Mouse (Mus musculus): ENCODE measurements around the gene Ggn. TPM values are rescaled to one million over a fixed set of nuclear protein-coding genes. Genes with fewer than 3 reads are reported as not detected.
A peak's percentile ranks its signal among the peaks of the same experiment; 100 is the strongest.

Gene Ggn
- polyA plus RNA-seq (2015; fragmentation: Nextera tagmentation; extraction: Ambion mirVana), result 0.94 and 1.0 TPM in 2 replicates

DNA sequence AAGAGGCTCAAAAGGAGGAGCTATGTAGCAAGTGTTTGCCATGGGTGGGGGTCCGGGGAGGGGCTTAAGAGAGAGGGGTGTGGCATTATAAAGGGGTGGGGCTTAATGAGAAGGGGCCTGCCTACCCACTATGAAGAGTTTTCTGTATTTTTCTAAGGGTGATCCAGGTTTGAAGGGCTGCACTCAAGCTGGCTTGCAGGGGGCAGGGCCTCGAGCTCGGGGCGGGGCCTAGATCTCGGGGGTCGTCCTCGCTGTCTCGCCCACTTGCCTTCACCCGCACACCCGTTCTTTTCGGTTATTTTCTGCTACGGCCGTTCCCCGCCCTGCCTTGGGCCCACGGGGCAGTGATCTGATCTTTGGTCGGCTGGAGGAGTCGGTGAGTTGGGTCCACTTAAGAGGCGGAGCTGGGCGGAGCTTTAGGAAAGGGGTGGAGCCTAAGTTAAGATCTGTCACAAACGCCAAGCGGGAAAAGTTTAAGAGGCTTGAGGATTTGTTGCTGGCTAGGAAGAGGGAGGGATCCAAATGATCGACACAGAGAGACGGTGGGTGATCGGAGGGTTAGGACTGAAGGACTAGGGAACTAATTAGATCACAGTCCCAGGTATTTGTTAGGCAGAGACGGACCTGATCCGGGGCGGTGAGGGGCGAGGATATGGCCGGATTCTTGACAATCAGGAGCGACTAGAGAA, at the start of gene Ggn, which contains the start of gene Spred3:
TSS of gene Ggn (plus strand) at position 145 of the 689 bp plus-strand sequence.
TSS of gene Spred3 (minus strand) at position 346 of the 689 bp plus-strand sequence.
- WGBS, result under 1% methylated on average over 30 of the region's 30 CpGs
- H3K4me1 ChIP-seq (ENCODE audit: insufficient read depth, low read length), result peaks cover 27% of the 10 kb centered on the region
- peak; percentile 72 for ATAC-seq (ENCODE audit: low FRiP score, low TSS enrichment)
- H3K27ac ChIP-seq (ENCODE audit: low read length), result peak within 1 kb of the TSS; percentile 87
- H3K27me3 ChIP-seq (ENCODE audit: insufficient read depth, low read length), result peaks cover 22% of the 10 kb centered on the region
- H3K9ac ChIP-seq (replicated peaks; ENCODE audit: low read length), result peak within 1 kb of the TSS; percentile 71
- peak within 1 kb of the TSS; percentile 70 for H3K4me3 ChIP-seq (ENCODE audit: low read length)
- no peaks in the 10 kb centered on the region for H3K9me3 ChIP-seq (ENCODE audit: low read length)
- H3K4me2 ChIP-seq (replicated peaks; ENCODE audit: low read depth, low read length), result peak within 1 kb of the TSS; percentile 62
- H3K36me3 ChIP-seq (ENCODE audit: insufficient read depth, low read length), result peaks cover 20% of the 10 kb centered on the region

DNA sequence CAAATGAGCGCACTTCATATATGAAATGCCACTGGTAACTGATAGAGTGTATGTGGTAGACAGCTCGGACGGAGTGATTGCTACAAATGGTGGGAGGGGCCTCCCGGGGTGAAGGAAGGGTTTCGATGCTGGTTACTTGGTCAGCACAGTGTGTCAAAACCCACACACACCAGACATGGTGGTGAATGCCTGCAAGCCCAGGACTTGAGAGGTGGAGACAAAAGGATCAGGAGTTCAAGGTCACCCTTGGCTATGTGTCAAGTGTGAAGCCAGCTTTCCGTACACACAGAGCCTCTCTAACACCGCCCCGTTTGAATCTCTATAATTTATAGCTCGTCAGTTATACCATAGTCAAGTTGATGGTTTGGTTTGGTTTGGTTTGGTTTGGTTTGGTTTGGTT, 47.2 kb upstream of the Ggn start:
- ATAC-seq (ENCODE audit: low FRiP score, low TSS enrichment), result no peak
- Histone ChIP-seq H3K4me3 (ENCODE audit: low read length) (no peak overlapping the region), H3K27me3 (ENCODE audit: insufficient read depth, low read length) (no peaks in the 10 kb centered on the region), H3K4me1 (ENCODE audit: insufficient read depth, low read length) (peaks cover 10% of the 10 kb centered on the region), H3K9ac (replicated peaks; ENCODE audit: low read length) (no peak overlapping the region), H3K9me3 (ENCODE audit: low read length) (no peaks in the 10 kb centered on the region), H3K27ac (ENCODE audit: low read length) (no peak overlapping the region), H3K36me3 (ENCODE audit: insufficient read depth, low read length) (no peaks in the 10 kb centered on the region), H3K4me2 (replicated peaks; ENCODE audit: low read depth, low read length) (no peak overlapping the region)
- WGBS, result 89% methylated on average over 9 of the region's 9 CpGs

DNA sequence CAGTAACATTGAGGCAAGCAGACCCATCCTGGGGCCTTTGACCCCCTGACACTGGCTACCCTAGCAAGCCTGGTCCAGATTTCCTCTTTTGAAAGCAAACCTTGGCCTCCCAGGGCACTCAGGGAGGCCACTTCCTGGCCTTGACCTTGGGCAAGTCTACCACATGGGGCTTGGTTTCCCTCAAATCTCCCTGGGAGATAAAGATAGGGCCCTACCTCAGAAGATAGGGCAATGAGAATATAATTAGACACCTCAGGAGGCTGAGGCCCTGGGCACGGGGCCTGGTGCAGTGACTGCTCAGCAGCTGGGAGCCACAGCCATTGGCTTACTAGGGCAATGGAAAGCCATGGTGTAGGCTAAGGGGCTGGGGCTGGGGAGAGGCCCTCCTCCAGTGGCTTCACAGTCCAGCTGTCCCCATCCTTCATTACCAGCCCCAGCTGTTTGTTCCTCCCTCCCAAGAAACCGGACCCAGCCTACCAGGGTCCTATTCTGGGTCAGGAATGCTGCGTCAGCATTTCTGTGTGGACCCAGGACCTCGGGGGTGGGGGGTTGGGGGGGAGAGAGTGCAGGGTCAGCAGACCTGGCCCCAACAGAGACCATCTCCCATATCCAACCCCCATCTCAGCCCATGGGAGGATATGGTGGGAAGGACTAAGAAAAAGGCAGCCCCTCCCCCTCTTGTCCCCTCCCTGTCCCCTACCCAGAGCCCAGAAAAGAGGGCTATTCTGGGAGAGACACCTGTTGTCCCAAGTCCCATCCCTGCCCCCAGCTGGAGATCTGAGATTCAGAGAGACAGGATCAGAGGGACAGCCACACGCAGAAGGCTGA, 46.3 kb upstream of the Ggn start:
- H3K4me2 ChIP-seq (replicated peaks; ENCODE audit: low read depth, low read length), result 0 out of 2 replicates have a peak overlapping the region, but pooled peaks have one; percentile 88
- 38% methylated on average over 5 of the region's 5 CpGs for WGBS

DNA sequence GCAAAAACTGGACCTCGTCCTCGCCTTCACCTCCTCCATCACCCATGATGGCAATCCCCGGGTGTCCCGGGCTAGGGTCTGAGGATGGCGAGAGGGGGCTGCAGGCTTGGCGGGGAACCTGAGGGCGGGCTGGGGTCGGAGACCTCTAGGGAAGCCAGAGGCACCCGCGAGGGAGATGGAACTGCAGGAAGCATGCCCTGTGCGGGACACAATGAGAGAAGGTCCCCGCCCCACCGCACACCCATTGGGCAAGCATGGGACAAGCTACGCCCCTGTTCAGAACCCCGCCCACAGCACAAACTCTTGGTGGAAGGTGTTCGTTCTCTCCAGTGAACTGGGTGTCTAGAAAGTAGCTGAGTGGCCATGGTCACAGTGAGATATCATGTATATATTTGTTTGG, 45.0 kb upstream of the Ggn start, which contains the start of gene Ryr1:
TSS of gene Ryr1 (minus strand) at position 210 of the 400 bp plus-strand sequence.
- no peaks in the 10 kb centered on the region for H3K36me3 ChIP-seq (ENCODE audit: insufficient read depth, low read length)
- peak within 1 kb of the TSS; percentile 88 for H3K4me2 ChIP-seq (replicated peaks; ENCODE audit: low read depth, low read length)
- H3K27me3 ChIP-seq (ENCODE audit: insufficient read depth, low read length), result no peaks in the 10 kb centered on the region
- no peaks in the 10 kb centered on the region for H3K9me3 ChIP-seq (ENCODE audit: low read length)
- WGBS, result under 1% methylated on average over 16 of the region's 16 CpGs
- H3K9ac ChIP-seq (replicated peaks; ENCODE audit: low read length), result peak within 1 kb of the TSS; percentile 61
- ATAC-seq (ENCODE audit: low FRiP score, low TSS enrichment), result peak; percentile 92
- peaks cover 10% of the 10 kb centered on the region for H3K4me1 ChIP-seq (ENCODE audit: insufficient read depth, low read length)
- H3K4me3 ChIP-seq (ENCODE audit: low read length), result peak within 1 kb of the TSS; percentile 51
- no peak within 1 kb of the TSS for H3K27ac ChIP-seq (ENCODE audit: low read length)

More for the DNA sequence above, 46.3 kb upstream of the Ggn start:
- no peak overlapping the region for H3K9ac ChIP-seq (replicated peaks; ENCODE audit: low read length)
- H3K4me1 ChIP-seq (ENCODE audit: insufficient read depth, low read length), result peaks cover 10% of the 10 kb centered on the region
- H3K4me3 ChIP-seq (ENCODE audit: low read length), result no peak overlapping the region
- ATAC-seq (ENCODE audit: low FRiP score, low TSS enrichment), result peak; percentile 25; the same call in 1 of the 2 replicates
- no peaks in the 10 kb centered on the region for H3K9me3 ChIP-seq (ENCODE audit: low read length)
- no peak overlapping the region for H3K27ac ChIP-seq (ENCODE audit: low read length)
- H3K27me3 ChIP-seq (ENCODE audit: insufficient read depth, low read length), result no peaks in the 10 kb centered on the region
- H3K36me3 ChIP-seq (ENCODE audit: insufficient read depth, low read length), result no peaks in the 10 kb centered on the region

DNA sequence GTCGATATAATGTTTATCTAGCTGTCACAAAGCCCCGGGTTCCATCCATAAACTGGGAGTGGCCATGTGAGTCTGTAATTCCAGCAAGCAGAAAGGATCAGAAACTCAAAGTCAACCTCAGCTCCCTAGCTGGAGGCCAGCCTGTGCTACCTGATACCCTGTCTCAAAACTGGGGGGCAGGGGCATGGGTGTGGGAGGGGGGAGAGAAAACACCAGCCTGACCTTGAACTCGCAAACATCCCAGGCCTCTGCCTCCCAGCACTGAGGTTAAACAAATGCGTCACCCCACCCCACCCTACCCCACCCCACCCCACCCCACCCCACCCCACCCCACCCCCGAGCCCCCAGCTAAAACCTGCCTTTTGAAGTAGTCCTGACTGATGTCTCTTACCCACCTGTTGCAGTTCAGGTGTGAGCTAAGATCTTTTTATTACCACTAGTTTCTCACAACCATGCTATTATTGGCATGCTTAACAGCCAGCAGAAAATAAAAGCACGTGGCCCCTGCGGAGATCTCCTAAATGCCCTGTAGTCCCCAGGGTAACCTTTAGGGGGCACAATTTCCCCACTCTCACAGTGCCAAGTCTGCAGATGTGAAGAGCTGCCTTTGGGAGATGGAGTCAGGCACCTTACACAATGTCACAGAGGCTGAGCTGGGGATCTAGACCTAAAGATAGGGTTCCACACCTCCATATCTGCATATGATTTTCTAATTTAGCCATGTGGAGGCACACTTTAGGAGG, 43.7 kb upstream of the Ggn start:
- Histone ChIP-seq H3K4me3 (ENCODE audit: low read length) (no peak overlapping the region), H3K9ac (replicated peaks; ENCODE audit: low read length) (no peak overlapping the region), H3K27ac (ENCODE audit: low read length) (no peak overlapping the region), H3K9me3 (ENCODE audit: low read length) (no peaks in the 10 kb centered on the region), H3K27me3 (ENCODE audit: insufficient read depth, low read length) (no peaks in the 10 kb centered on the region), H3K4me1 (ENCODE audit: insufficient read depth, low read length) (peaks cover 10% of the 10 kb centered on the region), H3K36me3 (ENCODE audit: insufficient read depth, low read length) (no peaks in the 10 kb centered on the region), H3K4me2 (replicated peaks; ENCODE audit: low read depth, low read length) (no peak overlapping the region)
- ATAC-seq (ENCODE audit: low FRiP score, low TSS enrichment), result no peak
- WGBS, result 13% methylated on average over 7 of the region's 7 CpGs

DNA sequence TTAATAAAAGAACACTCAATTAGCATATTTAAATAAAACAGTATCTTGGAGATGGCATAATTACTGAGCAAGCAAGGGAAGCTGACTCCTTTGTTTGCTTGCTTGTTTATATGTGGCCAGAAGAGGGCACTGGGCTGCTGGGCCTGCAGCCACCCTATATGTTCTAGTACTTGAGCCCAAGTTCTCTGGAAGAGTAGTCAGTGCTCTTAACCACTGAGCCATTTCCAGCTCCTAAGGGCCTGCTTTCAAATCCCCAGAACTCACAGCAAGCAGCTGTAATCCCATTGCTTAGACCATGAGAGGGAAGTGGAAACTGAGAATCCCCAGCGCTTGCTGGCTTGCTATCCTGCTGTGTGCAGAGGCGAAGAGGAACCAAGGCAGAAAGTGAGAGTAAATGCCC, 41.3 kb upstream of the Ggn start:
- WGBS, result 81% methylated on average over 2 of the region's 2 CpGs
- Histone ChIP-seq H3K27ac (ENCODE audit: low read length) (no peak overlapping the region), H3K27me3 (ENCODE audit: insufficient read depth, low read length) (no peaks in the 10 kb centered on the region), H3K9me3 (ENCODE audit: low read length) (no peaks in the 10 kb centered on the region), H3K4me3 (ENCODE audit: low read length) (no peak overlapping the region), H3K36me3 (ENCODE audit: insufficient read depth, low read length) (no peaks in the 10 kb centered on the region), H3K4me2 (replicated peaks; ENCODE audit: low read depth, low read length) (no peak overlapping the region), H3K4me1 (ENCODE audit: insufficient read depth, low read length) (peaks cover 10% of the 10 kb centered on the region), H3K9ac (replicated peaks; ENCODE audit: low read length) (no peak overlapping the region)
- ATAC-seq (ENCODE audit: low FRiP score, low TSS enrichment), result no peak

DNA sequence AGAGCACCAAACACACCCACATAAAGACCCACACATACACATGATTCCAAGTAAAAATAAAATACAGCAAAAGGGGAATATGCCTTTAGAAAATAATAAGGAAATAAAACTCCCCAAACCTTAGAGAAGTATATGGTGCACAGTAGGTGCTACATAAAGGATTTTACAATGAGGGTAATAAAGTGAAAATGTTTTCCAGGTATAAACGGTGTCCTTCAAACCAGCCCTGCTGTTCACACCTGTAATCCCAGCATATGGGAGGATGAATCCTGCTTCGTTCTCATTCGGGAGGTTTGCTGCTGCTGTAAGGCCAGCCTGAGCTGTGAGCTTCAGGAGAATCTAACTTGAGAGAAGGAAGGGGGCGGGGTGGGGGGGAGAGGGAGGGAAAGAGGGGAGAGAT, 35.8 kb upstream of the Ggn start:
- H3K36me3 ChIP-seq (ENCODE audit: insufficient read depth, low read length), result no peaks in the 10 kb centered on the region
- no peaks in the 10 kb centered on the region; the same call in 1 of the 2 replicates for H3K27me3 ChIP-seq (ENCODE audit: insufficient read depth, low read length)
- no peak overlapping the region for H3K27ac ChIP-seq (ENCODE audit: low read length)
- H3K9me3 ChIP-seq (ENCODE audit: low read length), result no peaks in the 10 kb centered on the region
- H3K4me1 ChIP-seq (ENCODE audit: insufficient read depth, low read length), result peaks cover 11% of the 10 kb centered on the region; the same call in 1 of the 2 replicates
- ATAC-seq (ENCODE audit: low FRiP score, low TSS enrichment), result no peak
- peak overlapping the region; percentile 30 for H3K4me3 ChIP-seq (ENCODE audit: low read length)
- 0 out of 2 replicates have a peak overlapping the region, but pooled peaks have one; percentile 22 for H3K9ac ChIP-seq (replicated peaks; ENCODE audit: low read length)
- WGBS, result 0% methylated on average over 3 of the region's 4 CpGs
- H3K4me2 ChIP-seq (replicated peaks; ENCODE audit: low read depth, low read length), result peak overlapping the region; percentile 59

DNA sequence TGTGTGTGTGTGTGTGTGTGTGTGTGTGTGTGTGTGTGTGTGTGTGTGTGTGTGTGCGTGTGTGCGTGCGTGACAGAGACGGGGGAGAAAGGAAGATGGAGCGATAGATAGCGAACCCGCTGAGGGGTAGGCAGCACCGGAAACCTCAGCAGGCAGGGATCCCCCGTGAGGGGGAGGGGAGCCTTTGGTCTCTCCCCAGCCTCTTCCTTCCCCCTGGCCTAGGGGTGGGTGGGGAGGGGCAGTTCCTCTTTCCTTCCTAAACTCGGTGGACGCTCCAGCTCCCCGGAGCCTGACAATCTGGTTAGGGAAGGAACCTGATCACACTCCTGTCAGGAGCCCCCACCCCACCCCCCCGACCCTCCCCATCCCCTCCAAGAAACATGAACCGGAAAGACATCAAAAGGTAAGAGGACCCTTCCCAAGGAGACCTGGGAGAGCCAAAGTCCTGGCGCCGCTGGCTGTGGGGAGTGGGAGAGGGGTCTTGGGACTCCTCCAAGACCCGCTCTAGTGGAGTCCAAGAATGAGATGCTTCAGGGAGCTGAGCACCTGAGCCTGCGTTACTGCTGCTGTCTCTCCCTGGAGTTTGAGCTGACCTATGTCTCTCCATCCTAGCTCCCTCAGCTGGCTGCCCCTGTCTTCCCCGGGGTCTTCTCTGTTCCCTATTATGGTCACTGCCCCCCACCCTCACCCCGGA, 35.2 kb upstream of the Ggn start, which contains the start of gene Rasgrp4:
TSS of gene Rasgrp4 (plus strand) at position 159 of the 694 bp plus-strand sequence.
- H3K4me1 ChIP-seq (ENCODE audit: insufficient read depth, low read length), result peaks cover 11% of the 10 kb centered on the region; the same call in 1 of the 2 replicates
- under 1% methylated on average over 14 of the region's 20 CpGs for WGBS
- H3K27ac ChIP-seq (ENCODE audit: low read length), result no peak within 1 kb of the TSS
- peak within 1 kb of the TSS; percentile 30 for H3K4me3 ChIP-seq (ENCODE audit: low read length)
- no peaks in the 10 kb centered on the region for H3K36me3 ChIP-seq (ENCODE audit: insufficient read depth, low read length)
- H3K27me3 ChIP-seq (ENCODE audit: insufficient read depth, low read length), result no peaks in the 10 kb centered on the region; the same call in 1 of the 2 replicates
- peak within 1 kb of the TSS; percentile 59 for H3K4me2 ChIP-seq (replicated peaks; ENCODE audit: low read depth, low read length)
- H3K9ac ChIP-seq (replicated peaks; ENCODE audit: low read length), result peak within 1 kb of the TSS; percentile 51; the same call in 1 of the 2 replicates
- no peaks in the 10 kb centered on the region for H3K9me3 ChIP-seq (ENCODE audit: low read length)
- peak; percentile 69 for ATAC-seq (ENCODE audit: low FRiP score, low TSS enrichment)

DNA sequence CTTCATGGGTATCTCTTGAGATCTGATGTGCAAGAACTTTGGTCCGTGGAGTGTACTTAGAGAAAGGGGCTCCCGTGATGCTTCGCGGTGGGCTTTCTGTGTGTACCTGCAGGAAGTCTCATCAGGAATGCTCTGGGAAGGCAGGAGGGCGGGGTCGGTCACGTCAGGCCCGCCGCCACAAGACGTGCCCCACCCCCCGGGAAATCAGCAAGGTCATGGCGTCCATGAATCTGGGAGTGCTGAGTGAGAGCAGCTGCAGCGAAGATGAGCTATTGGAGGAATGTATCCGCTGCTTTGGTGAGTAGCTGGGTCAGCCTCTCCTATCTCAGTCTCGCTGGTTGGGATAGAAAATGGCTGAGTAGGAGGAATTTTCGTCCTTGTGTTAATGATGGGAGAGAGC, 32.6 kb upstream of the Ggn start:
- ATAC-seq (ENCODE audit: low FRiP score, low TSS enrichment), result no peak
- H3K4me1 ChIP-seq (ENCODE audit: insufficient read depth, low read length), result peaks cover 11% of the 10 kb centered on the region; the same call in 1 of the 2 replicates
- 46% methylated on average over 16 of the region's 16 CpGs for WGBS
- H3K27ac ChIP-seq (ENCODE audit: low read length), result no peak overlapping the region
- H3K27me3 ChIP-seq (ENCODE audit: insufficient read depth, low read length), result no peaks in the 10 kb centered on the region; the same call in 1 of the 2 replicates
- no peaks in the 10 kb centered on the region for H3K9me3 ChIP-seq (ENCODE audit: low read length)
- H3K9ac ChIP-seq (replicated peaks; ENCODE audit: low read length), result no peak overlapping the region
- H3K36me3 ChIP-seq (ENCODE audit: insufficient read depth, low read length), result no peaks in the 10 kb centered on the region
- no peak overlapping the region for H3K4me3 ChIP-seq (ENCODE audit: low read length)
- H3K4me2 ChIP-seq (replicated peaks; ENCODE audit: low read depth, low read length), result no peak overlapping the region

Data from kidney, embryonic 16.5 days (tissue).